ENCODE assay signal across 9 mouse cellular contexts in genomic region chr2:65619781-65620180, GRCm38 (mm10). TPM values are rescaled to one million over a fixed set of nuclear protein-coding genes. Genes with fewer than 3 reads are reported as not detected.
DNase-seq lines count a peak whose midpoint lies in the region; ATAC-seq and TF ChIP-seq lines count a peak whose summit lies in the region.
"Had no signal": no experiment of that assay in that cellular context is flagged by ENCODE, and none has a peak within 500 bp of the region (broad histone marks: within the 10 kb centered on the region; RNA-seq: fewer than 3 reads in every experiment).

No protein-coding gene starts in this region.

- ATAC-seq in liver, embryonic 12.5 days, result no peak
- ATAC-seq in lung, postnatal 0 days, result no peak

- H3K27ac ChIP-seq in liver, adult 2 months (replicated peaks; ENCODE audit: insufficient read depth, low read depth, low read length), result no peak overlapping the region
- H3K27ac ChIP-seq in liver, embryonic 12.5 days, result no peak overlapping the region
- no peak overlapping the region for H3K27ac ChIP-seq in lung, postnatal 0 days (ENCODE audit: low read length)
- H3K27ac ChIP-seq: limb, embryonic 13.5 days had no signal

- peak; percentile 23 for DNase-seq in liver, adult 2 months (ENCODE audit: extremely low read depth, low read depth, low spot score)
- peak; percentile 4 for DNase-seq in WW6 (ENCODE audit: low read depth, low spot score)
- DNase-seq in c-Kit-positive CD71-positive TER-119-positive erythroid progenitor cells, embryonic 14.5 days (ENCODE audit: low spot score), result peak; percentile 8
- peak; percentile 42 for DNase-seq in lung, postnatal 0 days (ENCODE audit: low spot score)
- no peak for DNase-seq in right cerebral cortex, postnatal 10 days (ENCODE audit: low spot score in 2 of 2)
- DNase-seq in right cerebral cortex, postnatal 25 days, result no peak
- no peak for DNase-seq in left cerebral cortex, postnatal 14 days (ENCODE audit: low spot score in 2 of 2)

- H3K27me3 ChIP-seq in liver, adult 2 months (ENCODE audit: control insufficient read depth, insufficient read depth, low read length), result no peaks in the 10 kb centered on the region
- no peaks in the 10 kb centered on the region for H3K27me3 ChIP-seq in liver, embryonic 12.5 days (replicated peaks)
- H3K27me3 ChIP-seq in lung, postnatal 0 days (replicated peaks; ENCODE audit: insufficient read depth, low read length), result no peaks in the 10 kb centered on the region
- H3K27me3 ChIP-seq: limb, embryonic 13.5 days had no signal

- no peaks in the 10 kb centered on the region for H3K9me3 ChIP-seq in liver, embryonic 12.5 days (replicated peaks)
- H3K9me3 ChIP-seq in lung, postnatal 0 days (ENCODE audit: low read length), result no peaks in the 10 kb centered on the region
- H3K9me3 ChIP-seq: limb, embryonic 13.5 days had no signal

- WGBS in liver, adult 2 months, result 13% methylated on average over 5 of the region's 5 CpGs
- 15% methylated on average over 5 of the region's 5 CpGs for WGBS in liver, embryonic 12.5 days (ENCODE audit: insufficient replicate concordance)
- 15% methylated on average over 5 of the region's 5 CpGs for WGBS in lung, postnatal 0 days

- TF ChIP-seq POLR2A in liver, adult 2 months (IDR thresholded peaks at IDR 0.05; ENCODE audit: extremely low read depth, insufficient read depth, low read length), result no peak

- TF ChIP-seq CTCF in liver, adult 2 months (IDR thresholded peaks at IDR 0.05; ENCODE audit: low read depth, low read length), result no peak
- no peak for TF ChIP-seq CTCF in lung, postnatal 0 days (IDR thresholded peaks at IDR 0.05)

- TF ChIP-seq EP300 in lung, postnatal 0 days (IDR thresholded peaks at IDR 0.05), result no peak

- H3K4me2 ChIP-seq in liver, embryonic 12.5 days, result no peak overlapping the region
- no peak overlapping the region for H3K4me2 ChIP-seq in lung, postnatal 0 days (replicated peaks; ENCODE audit: low read depth, low read length)
- H3K4me2 ChIP-seq: limb, embryonic 13.5 days had no signal

- no peaks in the 10 kb centered on the region for H3K4me1 ChIP-seq in liver, adult 2 months (ENCODE audit: control insufficient read depth, insufficient read depth, low read length)
- H3K4me1 ChIP-seq in liver, embryonic 12.5 days, result no peaks in the 10 kb centered on the region
- no peaks in the 10 kb centered on the region for H3K4me1 ChIP-seq in lung, postnatal 0 days (ENCODE audit: insufficient read depth, low read depth, low read length)
- H3K4me1 ChIP-seq: limb, embryonic 13.5 days had no signal

- H3K9ac ChIP-seq in liver, adult 2 months (ENCODE audit: low read depth, low read length), result no peak overlapping the region
- H3K9ac ChIP-seq in liver, embryonic 12.5 days, result no peak overlapping the region
- no peak overlapping the region for H3K9ac ChIP-seq in lung, postnatal 0 days (replicated peaks; ENCODE audit: low read depth)
- H3K9ac ChIP-seq: limb, embryonic 13.5 days had no signal

- no peaks in the 10 kb centered on the region for H3K36me3 ChIP-seq in liver, adult 2 months (ENCODE audit: control insufficient read depth, insufficient read depth, low read length)
- H3K36me3 ChIP-seq in liver, embryonic 12.5 days, result no peaks in the 10 kb centered on the region
- H3K36me3 ChIP-seq in lung, postnatal 0 days (ENCODE audit: insufficient read depth, low read length), result no peaks in the 10 kb centered on the region
- H3K36me3 ChIP-seq: limb, embryonic 13.5 days had no signal

- intact Hi-C loops in left cerebral cortex, postnatal 14 days (cut with DNase I), result no loop called here

- no peak overlapping the region for H3K4me3 ChIP-seq in liver, adult 2 months (ENCODE audit: insufficient read depth, low read depth, low read length)
- no peak overlapping the region for H3K4me3 ChIP-seq in liver, embryonic 12.5 days
- H3K4me3 ChIP-seq in lung, postnatal 0 days (ENCODE audit: low read depth, low read length), result no peak overlapping the region
- H3K4me3 ChIP-seq: limb, embryonic 13.5 days had no signal

- no peaks in the 10 kb centered on the region for H3K79me2 ChIP-seq in liver, adult 2 months (ENCODE audit: control insufficient read depth, insufficient read depth, low read length)

RNA-seq across cellular contexts. Expression of gene Scn2a, which starts 0.8 kb away (rescaled TPM):
- 0.09 and 0.81 TPM in 2 replicates for total RNA-seq in liver, adult 2 months (2014; rRNA removed)
- 0.02 TPM in 2 replicates for polyA plus RNA-seq in liver, adult 2 months (2012; rRNA removed)
- polyA plus RNA-seq in liver, embryonic 12.5 days (2016; fragmentation: Nextera tagmentation; extraction: Ambion mirVana), result 0.25 and 0.57 TPM in 2 replicates
- polyA plus RNA-seq in lung, postnatal 0 days (2015; fragmentation: Nextera tagmentation; extraction: Ambion mirVana), result 0.39 and 0.72 TPM in 2 replicates
- 100 to 1,000 TPM; 342 to 345 TPM for total RNA-seq in left cerebral cortex, postnatal 14 days (2021)

RNA-seq across cellular contexts. Expression of gene Scn3a, which starts 52.4 kb away (rescaled TPM):
- 0.18 and 0.20 TPM in 2 replicates for total RNA-seq in liver, adult 2 months (2014; rRNA removed)
- polyA plus RNA-seq in liver, adult 2 months (2012; rRNA removed), result 0.05 TPM in 2 replicates
- 0.02 TPM in 2 replicates for polyA plus RNA-seq in liver, embryonic 12.5 days (2016; fragmentation: Nextera tagmentation; extraction: Ambion mirVana)
- polyA plus RNA-seq in lung, postnatal 0 days (2015; fragmentation: Nextera tagmentation; extraction: Ambion mirVana), result 0.73 and 1.00 TPM in 2 replicates
- 10 to 100 TPM; 45.4 to 45.7 TPM for total RNA-seq in left cerebral cortex, postnatal 14 days (2021)

Comparison
In these comparisons a context has a peak if more than half of its experiments do, and no peak if none do; other contexts are left out.
1. DNase-seq: peak in liver, adult 2 months (single experiment), WW6 (single experiment), c-Kit-positive CD71-positive TER-119-positive erythroid progenitor cells, embryonic 14.5 days (single experiment) and lung, postnatal 0 days (single experiment); none in right cerebral cortex, postnatal 10 days (0 of 2), right cerebral cortex, postnatal 25 days (single experiment) and left cerebral cortex, postnatal 14 days (0 of 2).